Mouse (Mus musculus) liver, embryonic 16.5 days (tissue): ENCODE measurements at regions not wholly inside any gene's neighbourhood (a gene's known extent, or its start where the extent isn't known, plus 50 kb on each side); places are given as distances from the start of the nearest gene placed in this dataset.
A peak's percentile ranks its signal among the peaks of the same experiment; 100 is the strongest.

Experiments
- ATAC-seq: fragments of 200-750 bp; cut with Nextera tagmentation; 2 replicates; pipeline ENCODE4 v1.8.0; 2017; ENCODE audit warnings: low read depth, mild to moderate bottlenecking, moderate number of reproducible peaks, moderate library complexity
- H3K27ac ChIP-seq: fragments of 300-500 bp; sonication (generic); 2 replicates; pipeline ENCODE4 v1.5.1; 2014; ENCODE audit warnings: mild to moderate bottlenecking, low read length
- H3K27me3 ChIP-seq: fragments of 300-500 bp; sonication (generic); 2 replicates; pipeline ENCODE4 v1.6.1; 2014; ENCODE audit warnings: low read depth, low read length, mixed read lengths; ENCODE audit not compliant: control insufficient read depth, insufficient read depth
- H3K36me3 ChIP-seq: fragments of 300-500 bp; sonication (generic); 2 replicates; pipeline ENCODE4 v1.6.1; 2014; ENCODE audit warnings: mild to moderate bottlenecking; ENCODE audit not compliant: control insufficient read depth, insufficient read depth
- H3K4me1 ChIP-seq: fragments of 300-500 bp; sonication (generic); 2 replicates; pipeline ENCODE4 v1.6.1; 2014; ENCODE audit warnings: low read depth, low read length, mixed read lengths; ENCODE audit not compliant: control insufficient read depth
- H3K4me2 ChIP-seq: fragments of 300-500 bp; sonication (generic); 2 replicates; pipeline ENCODE4 v1.6.1; 2014; ENCODE audit warnings: low read depth, low read length, mixed read lengths
- H3K4me3 ChIP-seq: fragments of 300-500 bp; sonication (generic); 2 replicates; pipeline ENCODE4 v1.5.1; 2014; ENCODE audit warnings: low read depth, mild to moderate bottlenecking, low read length
- H3K9ac ChIP-seq: fragments of 300-500 bp; sonication (generic); 2 replicates; pipeline ENCODE4 v1.6.1; 2014; ENCODE audit warnings: low read depth, low read length
- H3K9me3 ChIP-seq: fragments of 300-500 bp; sonication (generic); replicated peaks from 2 replicates; pipeline ENCODE4 v1.6.1; 2016; ENCODE audit warnings: low read length; ENCODE audit not compliant: control insufficient read depth
- WGBS: fragments of 180-500 bp; shearing (Covaris S2); extraction: QIAGEN DNeasy Blood & Tissue Kit; methylation state at CpG from one replicate; pipeline ENCODE4 v1.1.7; 2014; ENCODE audit not compliant: insufficient replicate concordance; 5-methylcytosine and 5-hydroxymethylcytosine counted together

- no peak overlapping the region for H3K4me3 ChIP-seq
- no peaks in the 10 kb centered on the region for H3K36me3 ChIP-seq
- H3K9ac ChIP-seq = no peak overlapping the region
- peak; percentile 64 for ATAC-seq
- H3K27ac ChIP-seq = no peak overlapping the region
- H3K4me2 ChIP-seq = no peak overlapping the region
- peaks cover 10% of the 10 kb centered on the region for H3K4me1 ChIP-seq
- 49% methylated on average over 3 of the region's 3 CpGs for WGBS
- peaks cover 13% of the 10 kb centered on the region for H3K27me3 ChIP-seq
- H3K9me3 ChIP-seq = no peaks in the 10 kb centered on the region
Measured at GRCm38 (mm10) chr10:41137956-41138355, 65.9 kb upstream of the Gpr6 start.
